Mouse (Mus musculus) naive thymus-derived CD4-positive, alpha-beta T cell, adult 2 months (primary cell): ENCODE measurements around the gene Tmbim1.
"Not testable (repeated sequence)": the region's sequence is repeated elsewhere in the genome, so short reads cannot be mapped to it uniquely, and the experiment has no call there.

ENCODE experiments used
- DNase-seq: peaks from one replicate; pipeline ENCODE4 v3.0.0-alpha.2; 2011; ENCODE audit warnings: low read depth

The Tmbim1 gene

GRCm38 (mm10) chr1:74305522-74305921, at the start of gene Tmbim1:
Tmbim1 (minus strand) TSS chr1:74305622.
- DNase-seq, result no peak

GRCm38 (mm10) chr1:74353453-74354229, 48.2 kb upstream of the Tmbim1 start:
- DNase-seq, result no peak

- no peak for DNase-seq
These were observed 47.2 kb upstream of the Tmbim1 start for GRCm38 (mm10) chr1:74352532-74353096.

GRCm38 (mm10) chr1:74351185-74351769, 45.9 kb upstream of the Tmbim1 start:
- DNase-seq, result no peak

- no peak for DNase-seq
These were observed 38.9 kb upstream of the Tmbim1 start for GRCm38 (mm10) chr1:74344163-74344916.

GRCm38 (mm10) chr1:74343161-74343560, 37.7 kb upstream of the Tmbim1 start:
- DNase-seq, result no peak

- no peak for DNase-seq
These were observed 36.9 kb upstream of the Tmbim1 start for GRCm38 (mm10) chr1:74342308-74342707.

GRCm38 (mm10) chr1:74341898-74342297, 36.5 kb upstream of the Tmbim1 start:
- no peak for DNase-seq

- DNase-seq, result not testable (repeated sequence)
These were observed 35.6 kb upstream of the Tmbim1 start for GRCm38 (mm10) chr1:74340992-74341391.

GRCm38 (mm10) chr1:74340361-74340764, 34.9 kb upstream of the Tmbim1 start:
- no peak for DNase-seq

GRCm38 (mm10) chr1:74339917-74340316, 34.5 kb upstream of the Tmbim1 start:
- no peak for DNase-seq

- DNase-seq, result no peak
These were observed 33.2 kb upstream of the Tmbim1 start for GRCm38 (mm10) chr1:74338626-74339025.

- no peak for DNase-seq
These were observed 32.6 kb upstream of the Tmbim1 start for GRCm38 (mm10) chr1:74338013-74338412.

GRCm38 (mm10) chr1:74337241-74337771, 31.9 kb upstream of the Tmbim1 start:
- no peak for DNase-seq

GRCm38 (mm10) chr1:74335436-74336170, 30.2 kb upstream of the Tmbim1 start:
- no peak for DNase-seq

- DNase-seq, result no peak
These were observed 29.6 kb upstream of the Tmbim1 start for GRCm38 (mm10) chr1:74335033-74335432.

- no peak for DNase-seq
These were observed 29.2 kb upstream of the Tmbim1 start for GRCm38 (mm10) chr1:74334607-74335006.

GRCm38 (mm10) chr1:74332930-74333329, 27.5 kb upstream of the Tmbim1 start:
- no peak for DNase-seq

GRCm38 (mm10) chr1:74332241-74332763, 26.9 kb upstream of the Tmbim1 start:
- DNase-seq, result peak; percentile 98

GRCm38 (mm10) chr1:74331046-74331681, 25.7 kb upstream of the Tmbim1 start:
- DNase-seq, result peak; percentile 14

- no peak for DNase-seq
These were observed 24.5 kb upstream of the Tmbim1 start for GRCm38 (mm10) chr1:74329899-74330431.
